Mouse (Mus musculus): Measurements from ENCODE around the gene Lcp2.
"Not testable (repeated sequence)": the region's sequence is repeated elsewhere in the genome, so short reads cannot be mapped to it uniquely, and the experiment has no call there.

Gene Lcp2

DNA sequence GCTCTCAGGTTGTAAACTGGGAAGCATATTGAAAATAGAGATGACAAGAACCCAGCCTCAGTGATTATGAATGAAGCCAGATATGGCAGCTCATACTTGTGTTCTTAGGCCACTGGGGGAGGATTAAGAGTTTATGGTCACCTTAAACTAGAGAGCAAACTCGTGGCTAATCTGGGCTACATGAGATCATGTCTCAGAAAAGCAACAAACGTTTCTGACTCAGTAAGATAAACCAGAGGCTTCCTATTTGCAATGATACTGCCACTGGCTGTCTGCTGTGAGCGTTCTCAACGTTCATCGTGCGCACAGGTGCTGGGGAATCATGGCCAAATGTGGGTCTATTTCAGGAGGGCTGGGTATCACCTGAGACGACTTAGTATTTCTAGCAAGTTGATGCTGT is 37.1 kb downstream of the Lcp2 start:
- DNase-seq (ENCODE audit: extremely low read depth, insufficient read length, low spot score): no peak

DNA sequence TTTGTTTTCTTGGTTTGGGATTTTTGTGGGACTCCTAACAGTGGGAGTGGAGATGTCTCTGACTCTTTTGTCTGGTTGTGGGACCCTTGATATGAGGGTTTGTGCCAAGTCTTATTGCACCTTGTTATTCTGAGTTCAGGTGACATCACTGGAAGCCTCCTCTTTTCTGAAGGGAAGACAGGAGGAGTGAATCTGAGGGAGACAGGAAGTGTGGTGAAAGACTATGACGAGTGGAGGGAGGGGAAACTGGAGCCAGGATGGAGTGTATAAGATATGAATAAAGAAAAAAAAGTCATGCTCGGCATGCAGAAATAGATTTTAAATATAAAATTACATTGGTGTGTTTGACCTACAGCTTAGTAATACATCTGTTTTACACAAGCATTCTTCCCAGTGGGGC is 37.9 kb downstream of the Lcp2 start:
- DNase-seq (ENCODE audit: extremely low read depth, insufficient read length, low spot score): no peak

DNA sequence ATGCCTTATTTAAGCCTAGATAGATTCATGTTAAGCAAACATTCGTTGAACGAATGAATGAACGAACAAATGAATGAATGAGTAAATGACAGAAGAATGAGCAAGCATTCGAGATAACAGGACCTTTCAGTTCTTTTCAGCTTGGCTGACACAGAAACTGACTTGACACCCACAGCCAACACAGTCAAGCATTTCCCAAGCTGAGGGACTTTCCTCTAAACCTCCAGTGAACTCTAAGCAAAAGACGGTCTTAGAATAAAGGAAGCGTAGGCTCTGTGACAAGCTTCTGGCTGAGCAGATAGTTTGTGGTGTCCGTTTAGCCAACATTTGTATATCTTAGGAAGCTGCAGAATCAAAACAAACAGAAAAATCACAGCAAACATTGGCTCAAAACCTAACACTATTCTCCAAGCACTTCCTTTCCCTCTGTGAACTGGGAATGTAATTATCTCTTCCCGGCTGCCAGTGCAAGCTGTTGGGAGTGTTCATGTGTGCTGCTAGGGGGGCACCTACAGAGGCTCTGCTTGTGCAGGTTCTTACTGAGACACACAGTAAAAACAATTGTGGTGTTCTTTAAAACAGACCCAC is 39.5 kb downstream of the Lcp2 start:
- no peak for DNase-seq (ENCODE audit: extremely low read depth, insufficient read length, low spot score)

DNA sequence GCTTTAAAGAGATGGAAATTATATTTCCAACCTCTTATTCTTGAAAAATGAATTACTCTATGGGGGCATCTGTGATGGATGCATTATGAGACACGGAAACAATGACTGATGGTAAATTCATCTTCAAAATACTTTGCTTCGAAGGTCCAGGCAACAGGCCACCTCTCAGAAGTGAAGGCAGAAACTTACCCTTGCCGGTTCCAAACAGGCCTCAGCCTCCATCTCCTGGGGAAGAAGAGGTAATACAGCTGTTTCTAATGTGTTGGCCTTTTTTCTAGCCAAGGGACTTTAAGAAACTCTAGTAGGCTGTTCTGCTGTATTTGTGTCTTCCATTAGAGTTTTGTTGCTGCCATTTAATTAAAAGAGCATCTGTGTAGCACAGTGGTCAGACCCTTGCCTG is 40.3 kb downstream of the Lcp2 start:
- no peak for DNase-seq (ENCODE audit: extremely low read depth, insufficient read length, low spot score)

DNA sequence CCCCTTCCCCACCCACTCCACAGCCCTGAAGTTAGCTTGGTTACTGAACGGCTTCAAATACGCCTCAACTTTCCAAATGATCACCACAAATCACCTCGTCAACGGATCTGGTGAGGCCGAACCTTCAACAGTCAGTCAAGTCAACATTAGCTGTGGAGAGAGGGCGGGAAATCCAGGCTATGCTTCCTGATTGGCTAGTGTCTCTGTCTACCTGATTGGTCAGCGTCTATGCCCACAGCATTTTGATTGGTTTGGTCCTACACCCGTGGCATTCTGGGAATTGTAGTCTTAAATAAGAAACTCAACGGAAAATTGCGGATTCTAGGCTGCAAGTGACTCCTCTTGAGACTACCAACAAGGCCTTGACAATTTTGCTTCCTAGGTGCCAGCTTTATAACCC is 51.7 kb downstream of the Lcp2 start, which contains the start of gene 4930469K13Rik:
TSS of gene 4930469K13Rik (minus strand) at position 133 of the 400 bp plus-strand sequence.
- DNase-seq (ENCODE audit: extremely low read depth, insufficient read length, low spot score): no peak

DNA sequence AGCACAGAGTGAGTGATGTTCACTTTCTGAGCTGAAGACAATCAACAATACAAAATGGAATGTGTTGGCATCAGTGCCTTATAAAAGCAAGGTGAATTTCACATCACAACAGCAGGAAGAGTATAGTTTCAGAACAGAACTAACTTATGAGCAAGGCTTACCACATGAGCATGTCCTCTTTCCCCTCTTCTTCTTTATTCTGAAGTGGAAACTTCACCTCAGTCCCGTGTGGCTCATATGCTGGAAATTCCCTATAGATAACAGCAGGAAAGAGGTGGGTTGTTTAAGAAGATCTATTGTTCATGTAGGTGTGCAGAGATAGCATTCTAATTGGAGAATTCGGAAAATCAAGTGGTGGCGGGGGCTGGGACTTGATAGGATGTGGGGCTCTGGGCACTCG is 55.1 kb downstream of the Lcp2 start:
- no peak for DNase-seq (ENCODE audit: extremely low read depth, insufficient read length, low spot score)

DNA sequence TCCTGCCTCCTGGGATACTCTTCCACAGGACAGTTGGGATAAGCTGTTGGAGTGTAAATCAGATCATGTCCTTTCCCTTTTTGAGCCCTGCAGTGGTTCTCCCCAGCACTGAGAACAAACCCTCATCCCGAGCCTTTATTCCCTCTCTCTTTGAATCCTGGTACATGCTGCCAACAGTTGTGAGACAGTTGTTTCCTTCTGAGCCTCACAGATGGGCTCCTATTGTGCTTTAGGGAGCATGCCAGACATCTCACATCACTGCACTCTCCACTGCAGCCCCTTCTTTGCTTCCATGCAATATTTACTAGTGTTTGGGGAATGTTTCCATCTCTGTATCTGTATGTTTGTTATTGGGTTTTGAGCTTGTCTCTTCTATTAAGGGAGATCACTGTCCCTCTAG is 58.2 kb downstream of the Lcp2 start:
- no peak for DNase-seq (ENCODE audit: extremely low read depth, insufficient read length, low spot score)

DNA sequence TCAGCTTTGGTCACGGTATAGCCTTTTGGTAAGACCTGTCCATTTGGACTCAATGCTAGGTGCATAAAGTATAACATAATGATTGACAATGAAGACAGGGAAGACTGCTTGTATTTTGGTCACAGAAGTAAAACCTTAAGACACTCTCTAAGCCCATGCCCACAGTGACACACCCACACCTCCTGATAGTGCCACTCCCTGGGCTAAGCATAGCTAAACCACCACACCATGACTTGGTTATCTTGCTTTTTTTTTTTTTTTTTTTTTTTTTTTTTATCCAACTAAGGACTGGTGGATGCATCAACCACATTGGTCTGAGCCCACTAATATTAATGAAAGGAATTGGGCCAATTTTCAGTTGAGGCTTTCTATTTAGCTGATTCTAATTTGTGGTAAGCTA is 62.5 kb downstream of the Lcp2 start:
- DNase-seq (ENCODE audit: extremely low read depth, insufficient read length, low spot score): no peak

DNA sequence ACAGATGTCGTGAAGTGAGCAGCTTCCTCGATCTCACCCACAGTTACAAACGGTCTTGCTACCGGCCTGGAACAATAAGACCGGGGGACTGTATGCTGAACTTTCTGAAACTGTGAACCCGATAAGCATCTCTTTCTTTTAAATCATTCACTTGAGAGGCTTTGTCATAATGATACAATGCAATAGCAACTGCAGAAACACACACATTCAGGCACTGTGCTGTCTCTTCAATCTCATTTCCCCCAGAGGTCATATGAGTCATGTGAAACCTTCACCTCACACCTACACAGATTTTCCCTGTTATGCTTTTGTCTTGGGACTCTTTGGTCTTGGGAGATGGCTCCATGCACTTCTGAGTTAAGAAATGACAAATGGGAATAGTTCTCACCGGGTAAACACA is 65.2 kb downstream of the Lcp2 start:
- DNase-seq (ENCODE audit: extremely low read depth, insufficient read length, low spot score): no peak

DNA sequence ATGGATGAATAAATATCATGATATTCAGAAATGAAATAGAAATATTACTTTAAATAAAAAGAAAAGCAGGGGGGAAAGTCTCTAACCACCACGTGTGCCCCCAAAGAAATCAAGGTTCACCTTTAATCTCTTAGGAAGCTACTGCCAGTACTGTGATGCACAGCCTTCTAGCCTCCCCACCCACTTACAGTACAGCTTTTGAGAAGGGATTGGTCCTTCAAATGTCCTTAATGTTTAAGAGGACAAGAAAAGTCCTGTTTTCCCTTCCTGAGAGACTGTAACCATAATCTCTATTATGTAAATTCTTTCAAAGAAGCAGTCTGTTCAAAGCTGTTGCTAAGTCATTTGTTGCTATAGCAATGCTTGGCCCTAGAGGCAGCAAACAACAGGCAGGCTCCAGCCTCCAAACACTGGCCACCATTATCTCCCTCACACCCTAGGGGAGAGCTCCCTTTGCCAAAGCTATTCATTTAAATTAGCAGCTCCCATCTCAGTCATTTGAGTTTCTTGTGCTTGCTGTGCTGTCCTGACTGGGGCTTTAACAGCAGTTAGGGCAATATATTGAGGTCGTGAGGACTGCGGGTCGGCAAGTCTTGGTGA is 66.2 kb downstream of the Lcp2 start:
- DNase-seq (ENCODE audit: extremely low read depth, insufficient read length, low spot score): no peak

DNA sequence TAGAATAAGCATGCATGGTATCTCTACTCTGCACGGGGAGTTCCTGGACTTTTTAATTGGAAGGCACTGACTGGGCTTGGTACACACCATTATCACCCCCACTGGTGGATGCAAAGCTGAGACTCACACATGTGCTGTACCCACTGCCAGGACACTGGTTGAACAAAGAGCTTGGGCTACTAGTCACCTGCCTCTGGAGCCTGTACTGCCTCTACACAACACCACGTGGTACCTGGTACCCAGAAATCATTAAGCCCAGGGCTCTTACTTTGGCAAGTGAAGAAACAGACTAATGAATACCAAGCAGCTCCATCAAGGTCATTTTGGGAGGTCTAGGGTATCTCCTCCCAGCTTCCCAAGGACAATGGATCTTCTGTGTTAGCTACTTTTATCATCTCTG is 67.0 kb downstream of the Lcp2 start:
- DNase-seq (ENCODE audit: extremely low read depth, insufficient read length, low spot score): no peak

DNA sequence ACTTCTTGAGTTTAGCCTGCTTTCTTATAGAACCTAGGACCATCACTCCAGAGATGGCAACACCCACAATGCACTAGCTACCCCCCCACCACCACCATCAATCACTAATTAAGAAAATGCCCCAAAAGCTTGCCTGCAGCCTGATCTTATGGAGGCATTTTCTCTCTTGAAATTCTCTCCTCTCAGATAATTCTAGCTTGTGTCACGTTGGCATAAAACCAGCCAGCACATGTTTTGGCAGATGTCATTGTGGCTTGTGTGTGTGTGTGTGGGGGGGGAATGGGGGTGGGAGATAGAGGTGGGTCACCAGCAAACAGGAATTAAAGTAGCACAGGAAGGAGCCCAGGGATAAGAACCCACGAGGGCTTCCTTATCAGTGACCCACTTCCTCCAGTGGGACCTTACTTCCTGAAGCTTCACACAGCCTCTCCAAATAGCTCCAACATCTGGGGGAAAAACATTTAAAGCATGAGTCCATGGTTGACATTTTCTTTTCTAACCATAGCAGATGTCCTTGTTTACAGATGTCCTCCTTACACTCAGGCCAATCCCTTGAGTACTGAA is 69.9 kb downstream of the Lcp2 start:
- no peak for DNase-seq (ENCODE audit: extremely low read depth, insufficient read length, low spot score)

DNA sequence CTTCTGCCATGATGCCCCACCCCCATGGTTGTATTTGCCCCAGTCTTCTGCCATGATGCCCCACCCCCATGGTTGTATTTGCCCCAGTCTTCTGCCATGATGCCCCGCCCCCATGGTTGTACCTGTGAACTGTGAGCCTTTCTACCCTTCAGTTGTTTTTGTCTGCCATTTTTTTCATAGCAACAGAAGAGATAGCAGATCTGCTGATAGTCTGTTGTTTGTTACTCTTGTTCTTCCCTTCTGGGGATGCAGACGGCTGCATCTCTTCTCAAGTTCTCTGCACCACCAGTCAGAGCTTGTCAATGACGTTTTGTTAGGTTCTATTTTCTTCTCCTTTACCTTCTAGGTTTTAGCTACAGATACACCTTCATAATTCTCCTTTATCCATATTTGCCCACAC is 70.9 kb downstream of the Lcp2 start:
- DNase-seq (ENCODE audit: extremely low read depth, insufficient read length, low spot score): no peak

DNA sequence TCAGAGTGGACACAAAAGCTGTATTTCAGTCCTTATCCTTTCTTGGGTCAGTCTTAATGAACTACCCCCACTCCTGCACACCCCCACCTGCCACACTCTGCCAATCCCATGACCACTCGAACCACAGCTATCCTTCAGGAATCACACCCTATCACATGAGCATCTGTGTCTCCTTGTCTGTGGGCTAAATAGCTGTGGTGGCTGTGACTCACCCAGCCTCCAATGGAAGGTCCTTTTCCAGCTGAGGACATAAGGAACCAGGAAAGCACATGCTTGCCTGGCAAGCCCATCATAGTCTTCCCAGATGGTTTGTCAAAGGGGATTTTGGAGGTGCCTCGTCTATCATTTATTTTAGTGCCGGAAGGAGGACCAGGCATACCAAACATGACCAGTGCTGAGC is 71.6 kb downstream of the Lcp2 start:
- no peak for DNase-seq (ENCODE audit: extremely low read depth, insufficient read length, low spot score)

DNA sequence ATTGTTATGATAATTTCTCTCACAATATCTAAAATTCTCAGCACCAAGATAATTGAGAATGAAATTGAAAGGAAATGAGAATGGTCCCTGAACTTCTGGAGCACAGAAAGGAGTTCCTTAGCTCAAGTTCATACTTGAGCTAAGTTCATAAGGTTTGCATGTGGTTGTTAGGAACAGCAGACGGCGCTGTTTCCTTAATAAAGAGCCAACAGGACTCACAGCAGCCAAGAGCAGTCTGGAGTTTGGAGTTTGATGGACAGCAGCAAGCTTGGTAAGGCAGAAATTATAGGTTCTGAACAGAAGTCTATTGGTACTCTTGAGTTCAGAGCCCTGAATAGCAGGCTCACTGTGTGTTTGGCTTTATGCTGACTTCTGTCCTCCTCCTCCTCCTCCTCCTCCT is 76.4 kb downstream of the Lcp2 start:
- DNase-seq (ENCODE audit: extremely low read depth, insufficient read length, low spot score): no peak

DNA sequence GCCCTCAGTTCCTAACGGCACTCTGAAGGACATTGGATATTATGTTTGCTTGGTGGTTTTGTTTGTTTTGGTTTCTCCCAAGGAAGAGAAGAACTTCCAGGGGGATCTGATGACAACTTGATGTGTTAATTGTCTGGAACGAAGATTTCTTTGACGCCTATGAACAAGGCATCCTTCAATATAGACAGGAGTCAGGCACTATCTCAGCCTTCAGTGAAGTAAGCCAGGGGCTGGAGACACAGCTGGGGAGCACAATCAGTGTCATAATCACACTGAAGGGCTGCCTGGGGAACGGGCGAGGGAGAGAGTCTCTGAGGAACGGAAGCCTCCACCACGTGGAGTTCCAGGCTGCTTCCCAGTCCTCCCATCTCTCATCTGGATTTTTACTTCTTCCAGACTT is 78.1 kb downstream of the Lcp2 start:
- no peak for DNase-seq (ENCODE audit: extremely low read depth, insufficient read length, low spot score)

DNA sequence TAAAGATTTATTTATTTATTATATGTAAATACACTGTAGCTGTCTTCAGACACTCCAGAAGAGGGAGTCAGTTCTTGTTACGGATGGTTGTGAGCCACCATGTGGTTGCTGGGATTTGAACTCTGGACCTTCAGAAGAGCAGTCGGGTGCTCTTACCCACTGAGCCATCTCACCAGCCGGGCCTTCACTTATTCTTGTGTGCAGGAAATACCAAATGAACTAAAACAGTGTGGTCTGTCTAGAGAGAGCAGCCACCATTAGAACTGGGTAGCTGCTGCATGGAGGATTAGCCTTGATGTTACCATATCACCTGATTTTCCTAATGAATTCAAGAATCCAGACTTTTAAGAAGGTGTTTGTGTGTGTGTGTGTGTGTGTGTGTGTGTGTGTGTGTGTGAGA is 79.0 kb downstream of the Lcp2 start:
- not testable (repeated sequence) for DNase-seq (ENCODE audit: extremely low read depth, insufficient read length, low spot score)

DNA sequence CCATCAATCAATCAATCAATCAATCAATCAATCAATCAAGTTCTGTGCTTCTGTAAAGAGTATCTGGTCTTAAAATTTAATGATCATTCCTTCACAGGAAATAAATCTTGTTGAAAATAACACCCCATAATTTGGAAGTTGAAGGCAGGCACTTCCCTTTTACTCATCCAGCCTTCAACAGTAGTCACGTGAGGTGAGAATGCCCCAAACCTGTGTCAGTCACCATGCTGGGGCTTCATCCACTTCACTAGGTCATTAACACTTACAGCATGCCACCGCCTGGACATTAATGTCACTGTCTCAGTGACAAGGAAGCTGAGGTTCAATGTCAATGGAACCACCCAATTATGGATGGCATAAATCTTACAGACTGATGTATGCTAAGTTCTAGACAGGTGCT is 81.7 kb downstream of the Lcp2 start:
- DNase-seq (ENCODE audit: extremely low read depth, insufficient read length, low spot score): no peak

DNA sequence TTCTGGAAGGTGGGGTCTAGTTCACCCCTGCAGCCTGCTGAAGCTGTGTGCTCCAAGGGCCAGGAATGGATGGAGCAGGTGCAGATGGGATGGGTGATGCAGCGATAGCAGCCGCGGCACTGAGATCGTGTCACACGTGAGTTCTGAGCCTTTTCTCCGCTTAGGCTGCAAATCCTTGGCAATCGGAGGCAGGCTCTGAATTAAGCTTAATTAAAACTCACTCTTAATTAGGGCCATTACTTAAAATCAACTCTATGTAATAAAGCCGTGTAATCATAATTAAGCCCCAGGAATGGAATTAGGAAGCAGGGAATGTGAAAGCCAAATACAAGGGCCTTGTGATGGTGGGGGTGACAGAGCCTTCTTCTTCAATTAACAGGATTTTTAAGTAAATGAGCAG is 92.6 kb downstream of the Lcp2 start:
- DNase-seq (ENCODE audit: extremely low read depth, insufficient read length, low spot score): no peak

Measured in 3134 (cell line).